Mouse (Mus musculus) forebrain, postnatal 0 days (tissue): ENCODE measurements around the gene Stat2. TPM values are rescaled to one million over a fixed set of nuclear protein-coding genes. Genes with fewer than 3 reads are reported as not detected.
A peak's percentile ranks its signal among the peaks of the same experiment; 100 is the strongest.

ENCODE experiments used
- ATAC-seq: fragments of 200-750 bp; cut with Nextera tagmentation; 2 replicates; pipeline ENCODE4 v1.8.0; 2017; ENCODE audit warnings: mild to moderate bottlenecking, moderate library complexity
- DNase-seq: peaks from one replicate; pipeline ENCODE4 v3.0.0-alpha.2; 2015
- H3K27ac ChIP-seq: fragments of 300-500 bp; sonication (generic); 2 replicates; pipeline ENCODE4 v1.5.1; 2014; ENCODE audit warnings: low read depth, mild to moderate bottlenecking, antibody characterized with exemption, low read length, moderate library complexity, mixed read lengths
- H3K27me3 ChIP-seq: fragments of 300-500 bp; sonication (generic); 2 replicates; pipeline ENCODE4 v1.6.1; 2014; ENCODE audit warnings: mild to moderate bottlenecking, low read length, mixed read lengths; ENCODE audit not compliant: insufficient read depth
- H3K36me3 ChIP-seq: fragments of 300-500 bp; sonication (generic); 2 replicates; pipeline ENCODE4 v1.6.1; 2014; ENCODE audit warnings: mild to moderate bottlenecking, moderate library complexity; ENCODE audit not compliant: insufficient read depth
- H3K4me1 ChIP-seq: fragments of 300-500 bp; sonication (generic); 2 replicates; pipeline ENCODE4 v1.6.1; 2014; ENCODE audit warnings: antibody characterized with exemption; ENCODE audit not compliant: insufficient read depth
- H3K4me2 ChIP-seq: fragments of 300-500 bp; sonication (generic); 2 replicates; pipeline ENCODE4 v1.6.1; 2014; ENCODE audit warnings: low read depth, mild to moderate bottlenecking, moderate library complexity
- H3K4me3 ChIP-seq: fragments of 300-500 bp; sonication (generic); 2 replicates; pipeline ENCODE4 v1.5.1; 2014; ENCODE audit warnings: low read depth, low read length, mixed read lengths
- H3K9ac ChIP-seq: fragments of 300-500 bp; sonication (generic); 2 replicates; pipeline ENCODE4 v1.6.1; 2014; ENCODE audit warnings: mild to moderate bottlenecking
- H3K9me3 ChIP-seq: fragments of 300-500 bp; sonication (generic); 2 replicates; pipeline ENCODE4 v1.6.1; 2016; ENCODE audit warnings: low read length
- CTCF ChIP-seq: sonication (generic); IDR thresholded peaks from 2 replicates; pipeline ENCODE4 v1.5.1; 2016; ENCODE audit warnings: antibody characterized with exemption, control low read depth, low read depth
- WGBS: fragments of 180-500 bp; shearing (Covaris S2); extraction: QIAGEN DNeasy Blood & Tissue Kit; methylation state at CpG from one replicate; pipeline ENCODE4 v1.1.7; 2014; 5-methylcytosine and 5-hydroxymethylcytosine counted together
- polyA plus RNA-seq: library from polyadenylated mRNA; unstranded; fragments of >200 nt; fragmentation: Nextera tagmentation; extraction: Ambion mirVana; gene quantifications from 2 replicates; pipeline ENCODE4 v1.2.1, GENCODE M21; 2015
- total RNA-seq: library from RNA; depleted of rRNA; stranded (reverse); fragments of >200 nt; gene quantifications from 2 replicates; pipeline ENCODE4 v1.2.3, GENCODE M21; 2014

The Stat2 gene
- total and polyA plus RNA-seq, 2 experiments from 2014 or later: 8.1 to 10.3 TPM

DNA sequence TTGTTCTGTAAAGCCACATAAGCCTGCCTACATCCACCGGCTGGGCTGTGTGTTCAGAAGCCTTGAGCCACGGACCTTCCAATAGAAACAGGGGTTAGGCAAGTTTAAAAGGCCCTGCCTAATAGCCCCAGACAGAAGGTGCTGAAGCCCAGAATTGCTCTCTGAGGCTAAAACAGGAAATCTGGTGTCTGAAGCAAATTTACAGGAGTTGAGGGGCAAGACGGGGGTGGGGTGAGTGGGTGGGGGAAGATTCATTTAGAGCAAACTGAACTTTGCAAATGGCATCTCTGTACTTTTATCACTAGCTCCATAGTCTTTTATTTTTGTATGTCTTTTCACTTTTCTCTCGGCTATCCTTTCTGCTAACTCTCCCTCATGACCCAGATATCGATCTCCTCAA, 39.2 kb upstream of the Stat2 start:
- H3K27ac ChIP-seq: no peak overlapping the region
- DNase-seq (no peak), ATAC-seq (no peak)
- WGBS: 17% methylated on average over 5 of the region's 5 CpGs
- peak overlapping the region; percentile 67 for H3K4me2 ChIP-seq
- no peaks in the 10 kb centered on the region for H3K9me3 ChIP-seq
- H3K4me3 ChIP-seq: peak overlapping the region; percentile 74
- H3K4me1 ChIP-seq: no peaks in the 10 kb centered on the region
- H3K36me3 ChIP-seq: no peaks in the 10 kb centered on the region
- H3K27me3 ChIP-seq: no peaks in the 10 kb centered on the region
- TF ChIP-seq CTCF: no peak
- no peak overlapping the region for H3K9ac ChIP-seq

DNA sequence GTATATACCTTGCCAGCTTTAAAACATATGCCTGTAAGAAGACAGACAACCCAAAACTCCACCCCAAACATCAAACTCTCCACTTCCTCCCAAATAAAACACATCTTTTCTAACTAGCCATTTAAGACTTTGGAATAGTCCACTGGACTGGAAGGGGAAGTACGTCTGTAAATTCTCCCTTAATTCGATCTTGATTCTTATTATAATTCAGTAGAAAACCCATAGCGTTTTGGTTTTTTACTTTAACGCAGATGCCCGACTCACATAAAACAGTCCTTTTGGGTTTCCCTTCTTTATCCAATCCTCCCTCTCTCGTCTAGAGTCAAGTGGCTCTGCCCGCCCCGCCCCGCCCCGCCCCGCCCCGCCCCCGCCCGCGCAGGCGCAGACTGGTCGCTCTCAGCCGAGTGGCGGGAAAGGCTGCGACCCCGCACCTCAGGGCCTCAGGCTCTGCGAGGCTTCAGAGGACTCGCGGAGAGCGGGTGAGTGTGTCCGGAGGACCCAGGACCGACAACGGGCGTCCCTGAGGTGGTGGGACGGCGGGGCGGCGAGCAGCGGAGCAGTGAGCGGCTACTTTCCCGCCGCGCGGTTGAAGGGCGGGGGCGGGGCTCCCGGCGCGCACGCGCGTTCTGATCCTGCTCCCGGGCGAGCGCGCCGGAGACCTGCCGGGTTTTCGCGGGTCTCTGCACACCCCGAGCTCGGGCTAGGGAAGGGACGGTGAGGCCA, 38.5 kb upstream of the Stat2 start, which contains the start of gene Timeless:
Gene Timeless, plus strand, starts transcription at position 369 of the 723 bp plus-strand sequence.
- peak; percentile 93 for DNase-seq
- peak; percentile 95 for ATAC-seq
- peak within 1 kb of the TSS; percentile 67 for H3K4me2 ChIP-seq
- TF ChIP-seq CTCF: no peak
- H3K9me3 ChIP-seq: no peaks in the 10 kb centered on the region
- WGBS: under 1% methylated on average over 56 of the region's 58 CpGs
- H3K4me1 ChIP-seq: no peaks in the 10 kb centered on the region
- no peaks in the 10 kb centered on the region for H3K27me3 ChIP-seq
- peak within 1 kb of the TSS; percentile 81 for H3K9ac ChIP-seq
- no peaks in the 10 kb centered on the region for H3K36me3 ChIP-seq
- peak within 1 kb of the TSS; percentile 74 for H3K4me3 ChIP-seq
- peak within 1 kb of the TSS; percentile 93 for H3K27ac ChIP-seq

DNA sequence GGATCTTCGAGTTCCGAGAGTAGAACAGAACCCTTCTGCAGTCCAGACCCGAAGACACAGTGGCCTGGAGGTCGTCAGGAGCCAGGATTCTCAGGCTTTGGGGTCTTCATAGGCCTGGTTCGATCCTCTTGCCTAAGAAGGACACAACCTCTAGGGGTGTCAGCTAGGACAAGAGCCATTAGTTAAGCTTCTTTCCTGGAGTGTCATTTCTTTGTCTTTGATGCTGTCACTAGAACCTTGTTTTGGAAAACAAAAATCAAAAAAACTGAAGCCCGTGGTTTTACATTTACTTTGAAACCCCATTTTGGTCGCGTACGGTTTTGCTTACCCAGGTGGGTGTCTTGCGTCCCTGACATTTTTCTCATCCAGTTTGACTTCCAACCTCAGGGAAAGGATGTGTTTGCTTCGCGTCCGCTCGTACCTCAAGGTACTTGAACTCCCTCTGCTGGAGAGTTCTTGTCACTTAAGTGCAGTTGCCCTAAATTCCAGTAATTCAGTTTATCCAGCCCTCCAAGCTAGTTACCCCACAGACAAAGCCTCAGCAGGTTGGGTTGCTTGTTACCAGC, 37.9 kb upstream of the Stat2 start:
- H3K27me3 ChIP-seq: no peaks in the 10 kb centered on the region
- peak overlapping the region; percentile 81 for H3K9ac ChIP-seq
- H3K4me3 ChIP-seq: peak overlapping the region; percentile 74
- H3K4me2 ChIP-seq: peak overlapping the region; percentile 67
- H3K4me1 ChIP-seq: no peaks in the 10 kb centered on the region
- ATAC-seq: peak; percentile 54
- 0% methylated on average over 14 of the region's 14 CpGs for whole genome bisulfite sequencing
- no peaks in the 10 kb centered on the region for H3K9me3 ChIP-seq
- H3K36me3 ChIP-seq: no peaks in the 10 kb centered on the region
- peak; percentile 83 for DNase-seq
- peak overlapping the region; percentile 93 for H3K27ac ChIP-seq
- TF ChIP-seq CTCF: peak; percentile 84

DNA sequence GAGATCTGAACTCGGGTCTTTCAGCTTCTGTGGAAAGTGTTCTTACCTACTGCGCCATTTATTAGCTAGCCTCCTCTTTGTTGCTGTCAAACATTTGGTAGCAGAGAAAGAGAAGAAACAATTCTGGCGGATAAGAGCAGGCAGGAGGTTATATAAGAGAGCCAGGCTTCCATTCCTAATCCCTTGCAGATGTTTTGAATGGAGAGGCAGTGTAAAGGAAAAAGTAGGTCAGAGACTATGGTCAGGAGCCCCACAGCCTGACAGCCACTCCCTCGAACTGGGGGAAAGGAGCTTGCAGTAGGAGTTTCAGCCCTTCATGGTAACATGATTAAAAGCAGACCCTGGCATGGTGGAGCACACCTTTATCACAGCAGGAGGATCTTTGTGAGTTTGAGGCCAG, 34.0 kb upstream of the Stat2 start:
- no peaks in the 10 kb centered on the region for H3K27me3 ChIP-seq
- H3K9ac ChIP-seq: no peak overlapping the region
- no peak for DNase-seq
- H3K27ac ChIP-seq: no peak overlapping the region
- TF ChIP-seq CTCF: no peak
- no peaks in the 10 kb centered on the region for H3K4me1 ChIP-seq
- H3K4me3 ChIP-seq: no peak overlapping the region
- H3K36me3 ChIP-seq: no peaks in the 10 kb centered on the region
- no peak overlapping the region for H3K4me2 ChIP-seq
- H3K9me3 ChIP-seq: no peaks in the 10 kb centered on the region
- WGBS: 44% methylated on average over 4 of the region's 4 CpGs
- no peak for ATAC-seq

DNA sequence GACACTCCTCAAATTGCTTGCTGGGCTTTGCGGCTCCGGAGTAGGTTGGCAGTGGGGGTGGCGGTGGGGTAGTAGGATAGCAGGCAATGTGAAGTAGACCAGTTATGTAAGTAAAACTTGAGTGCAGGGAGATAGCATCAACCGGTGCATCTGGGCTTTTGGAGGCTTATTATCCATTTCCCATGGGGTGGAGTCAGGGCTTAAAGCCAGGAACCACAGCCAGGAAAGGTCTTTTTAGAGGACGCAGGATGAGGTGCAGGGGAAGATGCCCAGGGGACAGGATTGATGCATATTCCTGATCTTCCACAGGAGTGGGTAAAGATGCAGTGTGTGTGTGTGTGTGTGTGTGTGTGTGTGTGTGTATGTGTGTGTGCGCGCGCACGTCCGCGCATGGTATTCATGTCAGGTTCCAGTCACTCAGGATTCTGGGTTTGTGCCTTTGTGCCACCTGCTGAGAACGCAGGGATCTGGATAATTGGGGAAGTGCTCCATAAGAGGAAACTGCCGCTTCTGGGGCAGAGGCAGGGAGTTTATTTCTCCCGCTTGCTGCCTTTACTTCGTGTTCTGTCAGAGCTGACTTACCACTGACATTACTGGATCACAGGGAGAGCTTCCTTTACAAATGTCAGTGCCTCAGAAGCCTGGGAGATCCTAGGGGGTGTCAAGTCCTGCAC, 32.4 kb upstream of the Stat2 start:
- 61% methylated on average over 15 of the region's 15 CpGs for WGBS
- H3K36me3 ChIP-seq: 0 out of 2 replicates have a peak, but pooled peaks cover 3% of the 10 kb centered on the region
- no peak for ATAC-seq
- no peak overlapping the region for H3K4me3 ChIP-seq
- no peak overlapping the region for H3K9ac ChIP-seq
- H3K27me3 ChIP-seq: no peaks in the 10 kb centered on the region
- H3K27ac ChIP-seq: no peak overlapping the region
- H3K4me1 ChIP-seq: no peaks in the 10 kb centered on the region
- peak; percentile 14 for DNase-seq
- no peaks in the 10 kb centered on the region for H3K9me3 ChIP-seq
- no peak overlapping the region for H3K4me2 ChIP-seq
- TF ChIP-seq CTCF: no peak

DNA sequence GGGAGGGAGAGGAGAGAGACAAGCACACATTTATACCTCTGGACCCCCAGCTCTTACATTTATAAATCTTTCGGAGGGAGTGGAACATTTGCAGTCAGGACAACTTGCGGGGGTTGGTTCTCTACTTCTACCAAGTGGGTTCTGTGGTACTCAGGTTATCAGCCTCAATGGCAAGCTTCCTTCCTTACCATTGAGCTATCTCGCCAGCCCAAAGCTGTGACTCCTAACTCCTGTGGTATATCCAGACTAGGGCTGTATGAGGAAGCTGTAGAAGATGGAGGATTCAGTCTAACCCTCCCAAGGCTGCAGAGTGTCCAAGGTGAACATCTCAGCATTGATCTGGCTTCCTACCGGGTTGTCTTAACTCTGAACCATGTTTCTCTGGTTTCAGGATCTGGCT, 31.2 kb upstream of the Stat2 start:
- Histone ChIP-seq H3K4me1 (no peaks in the 10 kb centered on the region), H3K4me2 (no peak overlapping the region), H3K27ac (no peak overlapping the region), H3K4me3 (no peak overlapping the region), H3K27me3 (no peaks in the 10 kb centered on the region), H3K9ac (no peak overlapping the region), H3K9me3 (no peaks in the 10 kb centered on the region), H3K36me3 (0 out of 2 replicates have a peak, but pooled peaks cover 8% of the 10 kb centered on the region)
- DNase-seq: no peak
- no peak for ATAC-seq
- TF ChIP-seq CTCF: no peak
- 97% methylated on average over 4 of the region's 4 CpGs for WGBS

DNA sequence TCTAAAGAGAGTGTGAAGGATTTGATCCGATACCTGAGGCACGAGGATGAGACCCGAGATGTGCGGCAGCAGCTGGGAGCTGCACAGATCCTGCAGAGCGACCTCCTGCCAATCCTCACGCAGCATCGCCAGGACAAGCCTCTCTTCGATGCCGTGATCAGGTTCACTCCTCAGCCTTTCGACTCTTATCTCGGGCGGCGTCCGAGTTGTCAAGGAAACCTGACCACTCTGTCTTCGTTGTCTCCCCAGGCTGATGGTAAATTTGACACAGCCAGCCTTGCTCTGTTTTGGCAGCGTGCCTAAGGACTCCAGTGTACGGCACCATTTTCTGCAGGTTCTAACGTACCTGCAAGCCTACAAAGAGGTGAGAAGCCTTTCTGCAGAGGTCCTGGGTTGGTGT, 30.2 kb upstream of the Stat2 start:
- WGBS: 94% methylated on average over 18 of the region's 18 CpGs
- no peak overlapping the region for H3K9ac ChIP-seq
- no peaks in the 10 kb centered on the region for H3K4me1 ChIP-seq
- 0 out of 2 replicates have a peak, but pooled peaks cover 14% of the 10 kb centered on the region for H3K36me3 ChIP-seq
- no peaks in the 10 kb centered on the region for H3K9me3 ChIP-seq
- ATAC-seq: no peak
- DNase-seq: no peak
- H3K27me3 ChIP-seq: no peaks in the 10 kb centered on the region
- no peak overlapping the region for H3K4me2 ChIP-seq
- H3K4me3 ChIP-seq: no peak overlapping the region
- no peak for TF ChIP-seq CTCF
- no peak overlapping the region for H3K27ac ChIP-seq
